Mouse (Mus musculus) thymus, postnatal 10 days (tissue): ENCODE measurements around the gene Chchd10.
A peak's percentile ranks its signal among the peaks of the same experiment; 100 is the strongest.
"Not testable (repeated sequence)": the region's sequence is repeated elsewhere in the genome, so short reads cannot be mapped to it uniquely, and the experiment has no call there.

Experiments used
- DNase-seq, 2 experiments: peaks; one replicate each; pipeline ENCODE4 v3.0.0; 2021; ENCODE audit warnings: low spot score in 2 of 2

The Chchd10 gene

DNA sequence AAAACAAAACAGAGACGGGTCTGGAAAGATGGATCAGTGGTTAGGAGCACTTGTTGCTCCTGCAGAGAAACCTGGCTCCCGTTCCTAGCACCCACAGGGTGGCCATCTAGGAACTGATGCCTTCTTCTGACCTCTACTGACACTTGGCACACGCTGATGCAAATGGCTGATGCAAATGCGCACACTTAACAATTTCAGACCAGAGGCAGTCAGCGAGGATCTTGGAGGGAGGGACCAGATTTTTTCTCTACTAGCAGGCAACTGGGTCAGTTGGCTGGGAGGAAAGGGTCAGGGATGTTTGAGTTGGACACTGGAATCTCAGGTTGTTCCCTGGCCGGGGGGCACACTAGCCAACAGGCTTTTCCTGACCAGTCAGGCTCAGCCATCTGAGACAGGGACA, at the start of gene Chchd10:
Gene Chchd10 (plus strand): TSS at position 240 of the 400 bp plus-strand sequence.
- DNase-seq: no peak

DNA sequence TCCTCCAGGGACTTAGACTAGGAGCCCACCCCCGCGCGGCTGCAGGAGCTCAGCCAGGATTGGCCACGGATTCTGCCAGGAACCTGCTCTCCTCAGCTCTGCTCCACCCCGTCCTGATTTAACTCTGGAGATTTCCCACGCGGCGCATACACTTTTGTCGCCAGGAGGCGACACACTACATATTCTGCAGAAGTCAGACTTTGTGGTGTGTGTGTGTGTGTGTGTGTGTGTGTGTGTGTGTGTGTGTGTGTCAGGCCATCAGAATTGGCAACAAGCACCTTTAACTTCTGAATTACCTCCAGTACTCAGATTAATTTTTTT, 49.7 kb upstream of the Chchd10 start:
- DNase-seq: peak; percentile 27 to 49

DNA sequence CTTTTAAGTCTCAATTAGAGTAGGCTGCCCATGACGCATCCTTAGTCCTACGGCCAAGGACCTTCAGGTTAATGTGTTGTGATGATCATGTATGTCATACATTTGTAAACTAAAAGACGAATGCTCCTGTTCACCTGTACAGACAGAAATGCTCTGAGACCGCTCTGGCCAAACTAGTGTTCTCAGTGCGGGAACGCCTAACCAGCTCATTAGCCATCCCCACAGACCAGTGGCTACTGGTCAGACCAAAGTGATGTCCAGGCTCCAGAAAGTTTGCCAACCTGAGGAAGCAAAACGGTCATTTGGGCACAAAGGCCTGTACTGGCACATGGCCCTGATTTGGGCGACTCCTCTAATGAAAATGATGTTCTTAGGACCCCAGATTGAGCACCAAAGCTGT, 48.2 kb upstream of the Chchd10 start:
- DNase-seq: no peak

DNA sequence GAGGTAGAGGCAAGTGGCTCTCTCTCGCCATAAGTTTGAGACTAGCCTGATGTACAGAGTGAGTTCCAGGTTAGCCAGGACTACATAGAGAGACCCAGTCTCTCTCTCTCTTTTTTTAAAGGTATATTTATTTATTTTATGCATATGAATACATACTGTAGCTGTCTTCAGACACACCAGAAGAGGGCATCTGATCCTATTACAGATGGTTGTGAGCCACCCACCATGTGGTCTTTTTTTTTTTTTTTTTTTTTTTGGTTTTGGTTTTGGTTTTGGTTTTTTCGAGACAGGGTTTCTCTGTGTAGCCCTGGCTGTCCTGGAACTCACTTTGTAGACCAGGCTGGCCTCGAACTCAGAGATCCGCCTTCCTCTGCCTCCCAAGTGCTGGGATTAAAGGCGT, 45.4 kb upstream of the Chchd10 start:
- DNase-seq: not testable (repeated sequence)

DNA sequence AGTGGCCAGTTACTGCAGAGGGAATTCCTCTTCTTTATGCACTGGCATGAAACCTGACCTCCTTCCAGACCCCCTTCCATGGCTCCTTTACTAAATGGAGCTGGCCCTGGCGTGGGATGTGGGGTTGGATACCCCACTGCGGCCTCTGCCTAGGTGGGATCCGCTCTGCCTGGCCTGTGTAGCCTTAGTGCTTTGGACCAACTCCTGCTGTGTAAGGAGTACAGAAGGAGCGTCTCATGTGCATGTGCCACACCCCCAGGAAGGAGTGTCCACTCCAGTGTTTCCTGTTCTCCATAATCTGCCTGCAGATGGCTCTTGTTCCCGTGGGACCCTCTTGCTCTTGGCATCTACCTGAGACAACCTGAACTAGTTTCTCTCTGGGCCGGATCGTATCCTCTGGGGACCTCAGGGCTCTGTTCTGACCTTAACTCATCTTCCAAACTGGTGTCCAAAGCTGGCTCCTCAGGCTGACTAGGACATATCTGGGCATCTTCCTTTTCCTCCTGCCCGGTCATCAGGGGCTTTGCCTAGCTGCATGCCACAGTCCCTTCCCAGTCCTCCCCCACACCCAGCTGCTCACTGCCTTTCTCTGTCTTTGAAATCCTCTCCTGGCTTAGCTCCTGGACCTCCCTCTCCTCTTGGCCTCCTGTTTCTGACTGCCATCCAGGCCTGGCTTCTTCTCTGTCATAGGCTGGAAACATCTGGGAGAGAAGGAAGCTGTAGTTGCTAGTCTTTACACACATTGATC, 43.4 kb upstream of the Chchd10 start:
- DNase-seq: no peak

DNA sequence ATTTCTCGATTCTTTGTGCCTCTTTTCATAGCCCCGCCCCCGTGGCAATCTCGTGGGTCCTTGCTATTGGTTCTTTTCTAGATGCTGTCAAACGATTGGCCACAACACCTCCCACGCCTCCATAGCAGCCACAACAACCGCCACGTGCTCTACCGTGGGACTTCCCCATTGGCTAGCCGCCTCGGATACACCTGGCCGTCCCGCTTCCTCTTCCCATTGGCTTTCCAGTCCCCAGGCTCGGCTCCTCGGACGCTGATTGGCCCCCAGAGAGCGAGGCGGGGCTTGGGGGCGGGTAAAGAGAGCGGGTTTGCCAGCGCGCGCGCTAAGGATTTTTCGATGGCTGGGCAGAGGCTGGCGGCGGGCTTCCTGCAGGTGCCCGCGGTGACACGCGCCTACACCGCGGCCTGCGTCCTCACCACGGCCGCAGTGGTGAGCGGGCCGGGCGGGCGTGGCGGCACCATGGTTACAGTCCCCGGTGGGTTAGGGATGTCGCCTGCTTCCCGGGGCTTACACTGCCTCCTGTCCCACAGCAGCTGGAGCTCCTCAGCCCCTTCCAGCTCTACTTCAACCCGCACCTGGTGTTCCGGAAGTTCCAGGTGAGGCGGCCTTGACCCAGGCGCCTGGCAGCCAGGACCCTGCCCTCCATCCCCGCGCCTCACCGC, 39.7 kb upstream of the Chchd10 start, which contains the start of gene Derl3:
Gene Derl3 (plus strand): TSS at position 325 of the 662 bp plus-strand sequence.
- DNase-seq: peak; percentile 91 to 94

DNA sequence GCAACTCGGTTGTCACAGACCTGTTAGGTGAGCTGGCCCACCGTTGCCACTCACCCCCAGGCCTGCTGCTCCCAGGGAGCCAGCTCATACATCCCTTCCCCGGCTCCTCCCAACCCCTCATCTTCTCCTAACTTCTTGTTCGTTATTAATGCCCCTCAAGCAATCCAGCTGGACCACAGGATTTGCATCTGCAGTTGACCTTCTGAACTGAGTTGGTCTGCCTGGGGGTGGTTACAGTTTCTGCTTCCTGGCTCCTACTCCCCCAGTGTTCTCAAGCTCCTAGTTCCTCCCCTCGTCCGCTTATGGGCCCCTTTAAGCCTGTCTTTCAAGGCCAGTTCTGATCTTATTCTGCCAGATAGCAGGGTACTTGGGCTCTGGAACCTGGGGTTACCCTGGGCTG, 38.3 kb upstream of the Chchd10 start:
- no peak for DNase-seq

DNA sequence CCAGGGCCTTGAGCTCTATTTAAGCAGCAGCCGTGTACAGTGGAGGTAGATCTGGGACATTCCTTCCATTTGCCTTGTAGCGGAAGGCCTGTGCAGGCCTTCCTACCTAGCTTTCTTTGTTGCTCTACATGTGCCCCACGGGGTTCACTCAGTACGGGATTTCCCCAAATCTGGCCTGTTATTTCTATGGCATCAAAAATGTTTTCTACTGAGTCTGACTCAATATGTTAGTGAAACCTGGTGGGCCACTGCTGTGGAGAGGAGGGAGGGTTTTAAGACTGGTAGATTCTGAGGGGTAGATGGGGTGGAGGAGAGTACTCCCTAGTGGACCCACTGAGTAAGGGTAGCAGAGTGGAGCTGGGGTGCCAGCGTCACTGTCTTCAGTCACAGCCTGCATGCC, 37.2 kb upstream of the Chchd10 start:
- no peak for DNase-seq

DNA sequence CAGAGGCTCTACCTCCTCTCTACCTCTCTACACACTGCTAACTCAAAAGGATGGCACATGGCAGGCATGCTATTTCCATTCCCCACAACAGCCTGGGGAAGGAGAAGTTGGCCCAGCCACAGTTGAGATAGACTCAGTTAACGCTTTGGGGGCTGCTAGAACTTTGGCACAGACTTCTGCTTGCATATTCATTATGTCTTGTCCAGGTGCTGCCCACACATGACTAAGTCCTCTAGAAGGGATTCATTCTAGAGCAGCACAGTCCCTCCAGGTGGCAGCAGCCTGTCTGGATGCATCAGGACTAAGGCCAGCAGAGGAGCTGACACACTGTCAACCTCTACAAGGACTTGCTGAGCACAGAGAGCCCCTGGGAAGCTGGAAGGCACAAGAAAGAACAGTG, 36.7 kb upstream of the Chchd10 start:
- no peak for DNase-seq

DNA sequence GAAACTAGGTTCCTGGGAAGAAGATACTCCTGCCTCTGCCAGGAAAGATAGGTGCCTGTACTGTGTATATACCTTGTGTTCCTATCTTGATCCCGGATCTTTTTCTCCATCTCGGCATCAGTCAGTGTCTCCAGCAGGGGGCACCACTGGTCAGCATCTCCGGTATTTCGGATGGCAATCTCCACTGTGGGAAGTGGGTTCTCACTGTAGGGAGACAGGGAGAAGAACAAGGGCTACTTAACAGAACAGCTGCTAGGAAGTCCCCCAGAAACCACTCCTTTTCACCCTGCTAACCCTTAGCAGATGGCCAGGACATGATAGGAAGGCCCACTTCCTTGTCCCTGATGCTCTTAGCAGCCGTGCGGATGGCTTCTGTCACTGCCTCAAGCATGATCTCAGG, 35.6 kb upstream of the Chchd10 start:
- peak in 1 of 2 experiments; percentile 35 for DNase-seq

DNA sequence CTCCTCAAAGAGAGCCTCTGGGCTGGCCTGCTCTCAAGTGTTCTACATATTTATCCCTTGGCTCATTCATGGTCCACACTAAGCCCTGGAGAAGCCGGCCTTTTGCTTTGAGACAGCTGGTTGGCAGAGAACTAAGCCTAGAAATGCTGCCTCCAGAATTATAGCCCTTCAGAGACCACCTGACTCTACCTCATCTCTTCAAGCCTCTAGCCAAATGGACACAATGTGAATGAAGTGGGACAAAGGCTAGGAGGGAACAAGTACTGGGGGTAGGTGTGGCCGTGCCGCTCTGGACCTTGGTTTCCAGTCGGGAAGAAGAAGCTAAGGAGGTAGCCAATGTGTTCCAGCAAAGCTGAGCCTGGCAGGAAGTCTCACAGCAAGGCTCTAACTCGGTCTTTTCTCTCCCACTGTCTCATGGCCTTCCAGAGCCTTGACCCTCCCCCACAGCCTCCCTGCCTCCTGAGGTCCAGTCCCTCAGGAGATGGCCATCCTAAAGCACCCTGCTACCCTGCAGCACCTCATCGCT, 34.8 kb upstream of the Chchd10 start:
- DNase-seq: no peak

DNA sequence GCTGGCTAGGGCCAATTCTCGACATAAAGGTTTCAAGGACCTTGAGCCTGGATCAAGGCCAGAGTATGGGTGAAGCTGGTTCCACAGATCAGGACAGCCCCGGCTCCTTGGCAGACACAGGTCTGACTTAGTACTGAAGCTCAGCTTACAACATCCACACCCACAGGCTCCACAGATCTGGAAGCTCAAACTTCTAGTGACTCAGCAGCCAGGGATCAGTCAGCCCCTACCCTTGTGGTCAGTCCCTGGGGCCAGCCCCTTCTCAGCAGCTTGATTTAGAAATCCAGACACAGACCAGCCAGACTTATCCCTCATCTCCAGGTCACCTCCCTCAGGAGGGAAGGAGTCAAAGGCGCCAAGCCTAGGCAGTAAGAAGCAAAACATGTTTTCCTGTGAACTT, 34.1 kb upstream of the Chchd10 start:
- DNase-seq: no peak

DNA sequence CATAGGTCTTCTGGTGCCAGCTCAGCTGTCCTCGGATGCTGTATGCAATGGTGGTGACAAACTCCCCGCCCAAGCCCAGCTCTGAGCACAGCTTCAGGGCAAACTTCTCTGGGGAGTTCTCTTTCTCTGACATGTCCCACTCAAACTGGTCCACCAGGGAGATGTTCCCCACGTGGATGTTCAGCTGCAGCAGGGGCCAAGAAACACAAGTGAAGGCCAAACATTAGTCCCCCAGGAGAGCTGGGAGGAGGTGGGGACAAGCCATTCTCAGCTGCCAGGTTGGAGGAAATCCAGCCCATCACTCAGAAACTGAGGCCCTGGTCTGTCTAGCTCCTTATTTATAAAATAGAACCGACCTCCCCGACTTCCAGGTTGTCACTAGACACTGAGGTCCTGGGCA, 28.5 kb upstream of the Chchd10 start:
- no peak for DNase-seq

DNA sequence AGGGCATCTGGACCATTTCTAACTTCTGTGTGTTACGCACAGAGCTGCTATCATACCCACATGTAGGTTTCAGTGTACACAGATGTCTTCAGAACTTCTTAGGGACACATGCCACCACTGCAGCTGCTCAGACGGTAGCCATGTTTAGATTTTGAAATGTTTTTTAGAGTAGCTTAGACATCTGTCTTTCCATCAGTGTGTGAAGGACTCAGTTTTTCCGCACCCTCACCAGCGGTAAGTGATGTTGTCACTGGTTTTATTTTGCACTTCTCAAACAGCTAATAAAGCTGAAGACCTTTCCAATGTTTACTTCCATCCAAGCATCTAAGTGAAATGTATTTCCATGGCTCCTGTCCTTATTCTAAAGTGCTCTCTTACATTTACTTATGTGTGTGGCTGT, 26.0 kb upstream of the Chchd10 start:
- no peak for DNase-seq

DNA sequence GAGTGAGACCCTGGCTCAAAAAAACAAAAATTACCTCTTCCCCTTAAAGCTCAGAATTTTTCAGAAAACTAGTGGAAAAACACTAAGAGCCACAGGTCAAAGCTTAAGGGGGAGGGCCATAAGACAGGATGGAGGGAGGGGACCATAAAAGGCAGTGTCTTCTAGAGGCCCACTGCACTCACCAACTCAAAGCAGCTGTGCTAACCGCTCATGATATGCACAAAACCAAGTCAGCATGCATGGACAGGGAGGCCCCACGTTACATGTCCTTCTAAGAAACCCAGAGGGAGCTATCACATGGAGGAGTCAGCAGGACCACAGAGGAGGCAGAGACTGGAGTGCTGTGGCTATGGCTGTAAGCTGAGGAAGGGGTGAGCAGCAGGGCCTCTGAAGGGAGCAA, 22.2 kb upstream of the Chchd10 start:
- DNase-seq: no peak

DNA sequence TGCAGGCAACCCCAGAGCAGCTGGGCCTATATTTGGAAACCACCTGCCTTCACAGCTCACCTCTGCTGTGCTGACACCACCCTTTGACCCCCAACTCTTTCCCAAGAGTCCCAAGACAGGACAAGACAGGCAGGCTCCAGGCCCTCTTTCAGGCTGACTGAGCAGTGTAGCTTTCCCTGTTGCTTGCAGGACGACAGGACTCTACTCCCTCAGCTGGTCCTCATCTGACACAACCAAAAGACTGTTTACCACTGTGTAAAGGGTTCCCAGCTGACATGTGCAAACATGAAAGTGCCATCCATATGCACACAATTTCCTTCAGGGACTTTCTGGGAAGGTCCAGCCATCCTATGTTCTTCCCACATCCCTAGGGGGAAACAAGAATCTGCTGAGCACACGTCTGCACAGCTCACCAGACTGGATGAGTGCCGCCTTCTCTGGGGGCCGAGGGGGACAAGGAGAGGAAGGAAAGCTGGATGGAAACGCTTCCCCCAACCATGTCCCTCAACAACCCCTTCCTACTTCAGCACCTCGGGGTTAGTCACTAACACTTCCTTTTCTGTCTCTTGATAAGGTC, 19.8 kb upstream of the Chchd10 start:
- no peak for DNase-seq

DNA sequence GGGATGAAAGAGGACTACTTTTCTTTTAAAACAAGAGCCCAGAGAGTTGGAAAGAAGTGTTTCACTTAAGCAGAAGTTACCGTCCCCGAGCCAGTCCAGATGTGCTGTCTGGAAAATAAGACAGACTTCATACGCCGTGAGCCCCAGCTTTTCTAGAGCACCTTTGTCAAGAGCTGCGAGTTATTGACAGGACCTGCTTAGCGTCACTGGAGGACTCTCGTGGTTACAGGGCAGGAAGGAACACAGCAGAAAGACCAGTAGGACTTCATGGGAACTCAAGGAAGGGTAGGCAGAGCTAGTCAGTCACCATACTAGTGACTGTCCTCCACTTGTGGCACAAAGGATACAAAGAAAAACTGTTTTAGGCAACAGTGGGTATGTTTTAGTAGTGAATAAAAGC, 17.4 kb upstream of the Chchd10 start:
- no peak for DNase-seq

DNA sequence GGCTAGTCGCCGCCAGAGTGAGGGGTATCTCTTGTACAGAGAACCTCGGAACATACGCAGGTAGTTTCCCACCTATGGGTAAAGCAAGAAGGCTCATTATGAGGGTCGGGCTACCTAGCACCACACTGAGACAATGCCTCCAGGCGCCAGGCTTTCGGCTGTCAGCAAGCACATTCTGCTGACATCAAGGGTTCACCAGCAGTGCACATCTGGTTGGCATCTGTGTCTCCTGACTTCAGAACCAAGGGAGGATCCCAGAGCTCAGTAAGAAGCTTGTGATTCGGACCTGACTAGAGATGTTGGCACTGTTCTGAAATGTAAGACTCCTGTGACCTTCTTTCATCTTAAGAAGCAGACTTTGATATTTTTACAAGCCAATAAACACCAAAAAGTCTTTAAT, 16.1 kb upstream of the Chchd10 start:
- no peak for DNase-seq

DNA sequence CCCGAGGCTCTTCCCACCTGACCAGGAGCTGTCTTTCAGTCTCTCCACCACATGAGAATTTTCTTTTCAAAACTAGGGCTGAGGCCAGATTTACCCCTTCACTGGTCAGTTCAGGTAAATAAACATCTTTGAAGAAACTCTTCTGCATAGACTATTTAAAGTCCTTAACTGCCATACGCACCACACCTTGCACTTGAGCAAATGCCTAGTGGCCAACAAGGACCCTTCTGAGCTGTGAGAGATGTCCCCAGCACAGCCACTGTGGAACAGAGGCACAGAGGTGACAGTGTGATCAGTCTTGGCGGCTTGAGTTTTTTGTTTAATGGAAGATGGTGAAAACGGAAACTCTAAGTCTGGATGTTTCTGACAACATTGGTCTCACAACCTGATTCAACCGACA, 13.9 kb upstream of the Chchd10 start:
- no peak for DNase-seq

DNA sequence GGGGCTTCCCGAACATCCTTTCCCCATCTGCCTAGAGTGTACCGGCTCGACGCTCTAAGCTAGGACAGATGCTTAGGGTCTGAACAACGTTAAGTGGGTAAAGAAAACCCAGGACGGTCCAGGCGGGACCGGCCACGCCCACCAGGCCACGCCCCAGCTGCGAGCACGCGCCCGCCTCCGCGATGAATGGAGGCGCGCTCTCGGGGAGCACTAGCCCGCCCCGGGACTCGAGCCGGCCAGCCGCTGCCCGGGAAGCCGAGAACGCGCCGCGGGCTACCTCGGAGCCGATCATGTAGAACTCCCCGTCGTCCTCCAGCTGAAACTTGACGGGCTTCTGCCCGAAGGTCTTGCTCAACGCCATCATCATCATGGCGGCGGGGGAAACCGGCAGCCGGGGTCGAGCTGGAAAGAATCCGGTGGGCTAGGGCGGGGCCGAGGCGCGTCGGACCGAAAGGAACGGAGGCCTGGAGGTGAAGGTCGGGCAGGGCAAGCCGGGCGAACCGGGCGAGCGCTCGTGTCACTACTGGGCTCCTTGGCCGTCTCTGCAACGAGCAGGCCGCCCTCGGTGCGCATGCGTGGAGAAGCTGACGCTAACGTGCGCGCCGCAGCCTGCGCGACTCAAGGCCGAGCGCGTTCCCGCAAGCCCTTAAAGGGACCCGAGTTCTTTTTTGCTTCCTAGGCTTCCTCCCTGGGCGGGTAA, 11.8 kb upstream of the Chchd10 start, which contains the start of gene Smarcb1:
Gene Smarcb1 (minus strand): TSS at position 592 of the 700 bp plus-strand sequence.
- DNase-seq: peak; percentile 87 to 92

DNA sequence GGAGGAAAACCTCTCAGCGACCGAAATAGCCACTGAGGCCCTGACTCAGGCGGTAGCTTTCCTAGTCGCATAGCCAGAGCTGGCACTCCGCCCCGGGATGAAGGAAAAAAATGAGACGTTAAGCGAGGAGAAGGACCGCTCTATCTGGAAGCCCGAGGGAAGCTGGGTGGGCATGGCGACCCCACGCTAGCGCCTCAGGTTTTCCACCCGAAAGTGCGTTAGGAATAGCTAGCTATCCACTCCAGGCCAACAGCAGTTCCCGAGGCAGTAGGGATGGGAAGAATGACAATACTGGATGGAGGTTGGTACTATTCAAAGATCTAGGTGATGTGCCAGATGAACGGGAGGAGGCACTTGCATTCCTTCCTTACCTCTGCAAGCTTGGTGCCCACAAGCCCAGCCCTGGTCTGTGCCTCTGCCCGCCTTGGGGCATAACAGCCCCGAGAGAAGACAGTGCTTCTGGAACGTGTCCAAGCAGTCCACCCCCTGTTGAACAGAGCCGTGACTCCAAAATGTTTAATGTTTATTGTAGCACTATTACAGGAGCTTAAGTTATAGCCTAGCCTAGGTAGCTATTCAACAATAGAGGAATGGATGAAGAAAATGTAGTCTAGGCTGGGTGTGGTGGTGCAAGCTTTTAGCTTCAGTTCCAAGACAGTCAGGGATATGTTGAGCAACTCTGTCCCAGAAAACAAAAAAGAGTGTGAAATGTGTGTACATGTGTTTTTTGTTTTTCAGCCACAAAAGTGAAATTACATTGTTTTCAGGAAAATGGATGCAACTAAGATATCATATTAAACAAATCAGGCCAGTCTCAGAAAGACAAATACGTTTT, 11.0 kb upstream of the Chchd10 start:
- peak in 1 of 2 experiments; percentile 16 for DNase-seq
